22 mouse cellular contexts compared by ENCODE assay signal in genomic region chr6:92277179-92277578, GRCm38 (mm10). TPM values are rescaled to one million over a fixed set of nuclear protein-coding genes. Genes with fewer than 3 reads are reported as not detected.
"Had no signal": no experiment of that assay in that cellular context is flagged by ENCODE, and none has a peak within 500 bp of the region (broad histone marks: within the 10 kb centered on the region; RNA-seq: fewer than 3 reads in every experiment).

No protein-coding gene starts in this region.

- H3K9me3 ChIP-seq: midbrain, embryonic 10.5 days; midbrain, embryonic 12.5 days; neural tube, embryonic 13.5 days; neural tube, embryonic 15.5 days; stomach, embryonic 15.5 days had no signal

- H3K9ac ChIP-seq: lung, embryonic 14.5 days; midbrain, embryonic 12.5 days; neural tube, embryonic 13.5 days; neural tube, embryonic 15.5 days; stomach, embryonic 15.5 days had no signal

- H3K4me3 ChIP-seq: midbrain, embryonic 10.5 days; midbrain, embryonic 12.5 days; myocyte; neural tube, embryonic 13.5 days; neural tube, embryonic 15.5 days; stomach, embryonic 15.5 days had no signal

- H3K4me2 ChIP-seq: lung, embryonic 14.5 days; midbrain, embryonic 12.5 days; neural tube, embryonic 13.5 days; neural tube, embryonic 15.5 days; stomach, embryonic 15.5 days had no signal

- H3K36me3 ChIP-seq: midbrain, embryonic 10.5 days; midbrain, embryonic 12.5 days; neural tube, embryonic 13.5 days; neural tube, embryonic 15.5 days; stomach, embryonic 15.5 days had no signal

- H3K4me1 ChIP-seq: neural tube, embryonic 15.5 days; stomach, embryonic 15.5 days had no signal

- DNase-seq: lung, adult 18-20 months; lung, embryonic 14.5 days; lung, postnatal 10 days; lung, postnatal 4 days; midbrain, embryonic 14.5 days; retina, postnatal 1 day; right cerebral cortex, adult 18-20 months; right cerebral cortex, postnatal 25 days; right cerebral cortex, postnatal 4 days; thymus, postnatal 14 days; thymus, postnatal 36 days had no signal

- H3K27me3 ChIP-seq: midbrain, embryonic 12.5 days; neural tube, embryonic 13.5 days; neural tube, embryonic 15.5 days; stomach, embryonic 15.5 days had no signal

- ATAC-seq: midbrain, embryonic 16.5 days had no signal

- H3K27ac ChIP-seq: midbrain, embryonic 10.5 days; midbrain, embryonic 12.5 days; neural tube, embryonic 13.5 days; neural tube, embryonic 15.5 days; stomach, embryonic 15.5 days; stomach, postnatal 0 days had no signal

RNA-seq across cellular contexts. Expression of gene Trh, which starts 32.7 kb away (rescaled TPM):
- total RNA-seq: megakaryocyte, adult 5-6 weeks; megakaryocyte-erythroid progenitor cell, adult 5-6 weeks had no signal
- polyA plus RNA-seq: myocyte; spleen, adult 2 months had no signal
